Mouse (Mus musculus) testis, adult 2 months (tissue): ENCODE results near the gene Ankrd31.
"Not testable (repeated sequence)": the region's sequence is repeated elsewhere in the genome, so short reads cannot be mapped to it uniquely, and the experiment has no call there.

ENCODE experiments used
- CTCF ChIP-seq: fragments of 200-500 bp; IDR thresholded peaks from 2 replicates; pipeline ENCODE4 v1.5.1; 2012; ENCODE audit warnings: low read depth, mild to moderate bottlenecking, inconsistent platforms, low read length, moderate library complexity; ENCODE audit not compliant: control insufficient read depth, insufficient read depth, insufficient replicate concordance
- POLR2A ChIP-seq: fragments of 200-500 bp; IDR thresholded peaks from 2 replicates; pipeline ENCODE4 v1.6.1; 2012; ENCODE audit warnings: low read depth, mild to moderate bottlenecking, inconsistent platforms, low read length, moderate library complexity; ENCODE audit not compliant: control insufficient read depth

DNA sequence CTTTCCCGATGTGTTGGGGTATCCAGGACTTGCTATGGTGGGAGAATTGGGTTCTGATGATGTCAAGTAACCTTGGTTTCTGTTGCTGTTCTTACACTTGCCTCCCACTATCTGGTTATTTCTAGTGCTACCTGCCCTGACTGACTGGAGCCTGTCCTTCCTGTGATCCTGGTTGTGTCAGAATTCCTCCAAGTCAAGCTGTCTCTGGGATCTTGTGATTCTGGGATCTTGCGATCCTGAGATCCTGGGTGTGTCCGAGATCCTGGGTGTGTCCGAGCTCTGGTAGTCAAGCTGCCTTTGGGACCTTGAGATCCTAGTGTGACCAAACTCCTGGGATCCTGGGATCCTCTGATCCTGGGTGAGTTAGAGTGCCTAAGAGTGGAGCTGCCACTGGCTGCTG, 175.1 kb downstream of the Ankrd31 start:
- not testable (repeated sequence) for TF ChIP-seq CTCF, POLR2A
